Comparison of ENCODE assay signal across 10 mouse cellular contexts in genomic region chr16:91862836-91863235, GRCm38 (mm10).
DNase-seq lines count a peak whose midpoint lies in the region; ATAC-seq and TF ChIP-seq lines count a peak whose summit lies in the region.
"Had no signal": no experiment of that assay in that cellular context is flagged by ENCODE, and none has a peak within 500 bp of the region (broad histone marks: within the 10 kb centered on the region; RNA-seq: fewer than 3 reads in every experiment).

No protein-coding gene starts in this region.

- WGBS in lung, adult 2 months, result 73% methylated on average over 7 of the region's 7 CpGs
- 29% methylated on average over 7 of the region's 7 CpGs for WGBS in kidney, embryonic 15.5 days
- 58% methylated on average over 7 of the region's 7 CpGs for WGBS in neural tube, embryonic 15.5 days

- no peak overlapping the region for H3K4me2 ChIP-seq in kidney, embryonic 15.5 days
- no peak overlapping the region for H3K4me2 ChIP-seq in neural tube, embryonic 15.5 days
- H3K4me2 ChIP-seq: midbrain, embryonic 13.5 days had no signal

- H3K36me3 ChIP-seq in kidney, embryonic 15.5 days, result peaks cover 42% of the 10 kb centered on the region
- peaks cover 36% of the 10 kb centered on the region for H3K36me3 ChIP-seq in neural tube, embryonic 15.5 days

- TF ChIP-seq POLR2A in lung, adult 2 months (IDR thresholded peaks at IDR 0.05; ENCODE audit: borderline replicate concordance, extremely low read depth, low read depth, low read length), result no peak

- DNase-seq in embryo, embryonic 10.5 days (ENCODE audit: low spot score), result peak; percentile 33
- no peak for DNase-seq in embryo, embryonic 11 days
- DNase-seq in lung, postnatal 10 days, result peak; percentile 69
- DNase-seq in lung, adult 2 months, result no peak
- DNase-seq in adipocyte (ENCODE audit: low spot score), result no peak
- no peak for DNase-seq in left cerebral cortex, adult 8-10 months (ENCODE audit: low spot score in 2 of 2)
- DNase-seq: cerebellum, postnatal 25 days had no signal

- H3K27ac ChIP-seq in kidney, embryonic 15.5 days, result peak overlapping the region; percentile 83
- H3K27ac ChIP-seq in neural tube, embryonic 15.5 days (replicated peaks), result peak overlapping the region; percentile 77
- H3K27ac ChIP-seq: midbrain, embryonic 13.5 days had no signal

- H3K4me1 ChIP-seq in lung, adult 2 months (ENCODE audit: control insufficient read depth, insufficient read depth, low read length), result peaks cover 5% of the 10 kb centered on the region; the same call in 1 of the 2 replicates
- peaks cover 44% of the 10 kb centered on the region for H3K4me1 ChIP-seq in kidney, embryonic 15.5 days
- peaks cover 44% of the 10 kb centered on the region for H3K4me1 ChIP-seq in neural tube, embryonic 15.5 days
- H3K4me1 ChIP-seq: midbrain, embryonic 13.5 days had no signal

- H3K27me3 ChIP-seq in kidney, embryonic 15.5 days, result no peaks in the 10 kb centered on the region
- H3K27me3 ChIP-seq in neural tube, embryonic 15.5 days (replicated peaks), result no peaks in the 10 kb centered on the region
- H3K27me3 ChIP-seq: midbrain, embryonic 13.5 days had no signal

- peak; percentile 59 for ATAC-seq in kidney, embryonic 15.5 days (replicated peaks; ENCODE audit: low FRiP score)
- ATAC-seq in neural tube, embryonic 15.5 days (ENCODE audit: low FRiP score), result no peak
- ATAC-seq: midbrain, embryonic 13.5 days had no signal

- H3K4me3 ChIP-seq in lung, adult 2 months (replicated peaks; ENCODE audit: extremely low read depth, low read depth, low read length), result no peak overlapping the region
- H3K4me3 ChIP-seq in kidney, embryonic 15.5 days (replicated peaks), result no peak overlapping the region
- no peak overlapping the region for H3K4me3 ChIP-seq in neural tube, embryonic 15.5 days (replicated peaks)
- H3K4me3 ChIP-seq: midbrain, embryonic 13.5 days had no signal

- H3K9ac ChIP-seq in kidney, embryonic 15.5 days, result no peak overlapping the region
- H3K9ac ChIP-seq in neural tube, embryonic 15.5 days (replicated peaks), result no peak overlapping the region
- H3K9ac ChIP-seq: midbrain, embryonic 13.5 days had no signal

- TF ChIP-seq CTCF in lung, adult 2 months (IDR thresholded peaks at IDR 0.05; ENCODE audit: insufficient read depth, low read length), result no peak

- no peaks in the 10 kb centered on the region for H3K9me3 ChIP-seq in kidney, embryonic 15.5 days (replicated peaks)
- H3K9me3 ChIP-seq in neural tube, embryonic 15.5 days (replicated peaks), result no peaks in the 10 kb centered on the region
- H3K9me3 ChIP-seq: midbrain, embryonic 13.5 days had no signal

Comparison
In these comparisons a context has a peak if more than half of its experiments do, and no peak if none do; other contexts are left out.
1. DNase-seq: peak in embryo, embryonic 10.5 days (single experiment) and lung, postnatal 10 days (single experiment); none in embryo, embryonic 11 days (single experiment), lung, adult 2 months (single experiment), adipocyte (single experiment) and left cerebral cortex, adult 8-10 months (0 of 2).